Mouse (Mus musculus) cerebellum, postnatal 36 days (tissue): ENCODE results near the gene 4930469K13Rik.

ENCODE experiments used
- DNase-seq, 2 experiments: peaks; one replicate each; pipeline ENCODE4 v3.0.0; 2021 to 2022; ENCODE audit warnings: mixed read lengths in 2 of 2

4930469K13Rik gene

DNA sequence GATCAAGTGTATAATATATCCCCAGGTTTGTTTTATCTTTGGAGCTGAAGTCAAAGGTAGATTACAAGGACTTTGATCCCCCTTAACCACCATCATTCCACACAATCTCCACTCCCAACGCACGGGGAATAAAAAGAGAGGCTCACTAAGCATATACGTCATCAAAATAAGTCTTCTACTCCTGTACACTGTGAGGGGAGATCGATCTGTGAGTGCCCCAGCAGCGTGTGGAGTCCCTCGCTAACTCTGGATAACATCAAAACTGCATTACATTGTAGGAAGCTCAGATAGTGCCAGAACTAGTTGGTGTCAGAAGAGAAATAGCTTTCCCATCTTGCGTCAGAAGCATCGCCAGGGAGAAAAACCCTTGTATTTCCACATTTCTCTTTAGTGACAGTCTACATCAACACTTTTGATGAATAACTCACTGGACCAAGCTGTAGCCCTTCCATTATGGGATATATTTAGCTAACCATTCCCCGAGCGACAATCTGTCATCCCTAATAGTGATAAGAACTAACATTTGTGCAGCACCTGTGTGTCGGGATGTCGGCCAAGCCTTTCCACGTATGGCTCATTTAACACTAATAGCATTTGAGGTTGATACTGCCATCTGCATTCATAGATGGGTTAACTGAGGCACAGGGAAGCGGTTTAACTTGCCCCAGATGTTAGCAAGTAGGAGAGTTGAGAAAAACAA, 123.9 kb downstream of the 4930469K13Rik start:
- peak; percentile 15 to 18 for DNase-seq

DNA sequence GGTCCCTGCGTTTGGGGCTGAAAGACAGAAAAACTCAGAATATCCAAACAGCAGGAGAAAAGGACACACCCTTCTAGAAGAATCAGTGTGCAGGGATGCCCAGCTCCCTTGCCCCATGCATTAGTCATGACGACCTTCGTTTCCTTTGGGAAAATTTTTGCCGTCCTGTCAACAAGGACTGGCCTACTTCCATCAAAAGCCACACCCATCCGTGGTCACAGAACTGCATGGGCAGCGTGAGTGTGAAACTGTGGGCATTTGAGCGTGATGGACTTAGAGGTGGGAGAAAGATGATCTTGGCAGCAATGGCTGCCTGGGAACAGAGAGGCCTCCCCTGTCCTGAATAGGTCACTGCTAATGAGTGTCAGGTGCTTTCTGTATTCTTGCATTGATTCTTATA, 126.2 kb downstream of the 4930469K13Rik start:
- DNase-seq, result no peak

DNA sequence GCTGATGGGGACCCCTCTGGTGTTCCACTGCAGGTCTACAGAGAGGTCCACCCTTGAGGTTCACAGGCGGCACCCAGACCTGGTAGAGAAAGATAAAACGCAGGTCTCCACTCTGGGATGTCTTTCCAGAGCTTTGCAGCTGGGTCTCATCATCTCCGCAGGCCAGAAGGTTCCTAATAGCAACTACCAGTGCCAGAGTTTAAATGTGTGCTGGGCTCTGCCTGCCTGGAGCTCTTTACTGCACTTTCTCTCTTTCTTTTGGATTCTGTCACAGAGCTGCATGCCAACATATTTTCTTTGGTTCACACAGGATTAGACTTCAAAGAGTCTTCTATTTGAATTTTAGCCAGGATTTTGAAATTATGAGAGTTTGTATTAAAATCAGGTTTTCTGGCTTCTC, 129.2 kb downstream of the 4930469K13Rik start:
- DNase-seq, result no peak

DNA sequence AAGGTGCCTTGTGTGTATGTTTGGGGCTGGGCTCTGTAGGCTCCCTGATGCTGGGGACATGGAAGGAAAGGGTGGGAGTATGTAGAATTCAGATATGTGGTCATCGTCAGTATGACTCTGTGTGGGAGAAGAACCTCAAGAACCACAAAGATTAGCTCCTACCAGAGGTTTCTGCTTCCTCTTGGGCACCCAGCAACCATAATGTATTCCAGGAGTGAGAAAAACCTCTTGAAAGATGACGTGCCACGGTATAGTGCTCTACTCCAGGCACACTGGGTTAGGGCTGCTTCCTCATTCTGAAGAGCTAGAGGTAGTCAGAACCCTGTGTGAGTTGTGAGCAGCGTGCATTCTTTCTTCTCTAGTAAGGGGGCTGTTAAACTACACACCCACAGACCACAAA, 130.6 kb downstream of the 4930469K13Rik start:
- DNase-seq, result no peak

DNA sequence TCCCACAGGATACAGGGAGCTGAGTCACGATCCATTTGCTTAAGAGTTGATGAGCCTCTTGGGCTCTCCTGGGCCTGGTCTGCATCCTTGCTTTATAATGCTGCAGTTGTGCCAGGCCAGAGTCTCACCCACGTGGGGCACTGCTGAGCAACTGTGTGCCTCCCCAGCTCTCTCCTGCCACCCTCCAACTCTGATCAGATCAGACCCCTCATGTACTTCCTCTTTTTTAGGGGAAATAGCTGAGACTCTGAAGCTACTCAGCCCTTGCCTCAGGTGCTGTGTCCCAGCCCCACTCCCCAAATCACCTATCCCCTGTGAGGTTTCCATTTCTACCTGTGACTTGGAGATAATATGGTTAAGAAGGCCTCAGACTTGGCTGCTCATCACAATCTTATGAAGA, 133.0 kb downstream of the 4930469K13Rik start:
- no peak for DNase-seq

DNA sequence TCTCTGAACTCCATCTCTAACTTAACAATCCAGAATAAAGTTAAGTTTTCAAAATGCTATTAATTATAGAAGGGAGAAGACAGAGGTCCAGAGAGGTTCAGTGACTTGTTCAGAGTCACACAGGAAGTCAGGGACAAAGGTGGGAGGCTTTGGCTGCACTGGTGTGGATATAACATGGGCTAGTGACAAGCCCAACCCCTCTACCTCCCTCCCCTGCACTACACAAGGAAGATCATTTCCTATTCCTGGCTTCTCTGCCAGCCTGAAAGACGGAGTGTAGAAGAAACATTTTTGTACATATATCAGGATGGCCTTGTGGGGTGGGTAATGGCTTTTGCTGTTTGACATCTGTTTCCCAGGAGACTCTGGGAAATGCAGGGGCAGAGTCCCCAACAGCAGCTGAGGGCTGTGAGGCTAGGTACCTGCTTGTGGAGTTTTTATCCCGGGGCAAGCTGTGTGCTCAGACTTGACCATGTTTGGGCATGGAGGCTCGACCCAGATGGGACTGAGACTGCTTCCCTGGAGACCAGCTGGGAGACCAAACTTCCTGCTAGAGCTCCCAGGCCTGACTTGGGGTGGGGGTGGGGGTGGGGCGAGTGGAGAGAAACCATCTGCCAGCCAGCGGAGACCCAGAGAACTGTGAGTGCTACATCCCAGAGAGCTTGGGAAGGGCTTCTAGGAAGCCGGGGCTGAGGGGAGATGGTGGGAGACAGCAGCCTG, 135.5 kb downstream of the 4930469K13Rik start, which contains the start of gene Kcnmb1:
Gene Kcnmb1 (plus strand): TSS at position 326 of the 720 bp plus-strand sequence.
- no peak for DNase-seq

DNA sequence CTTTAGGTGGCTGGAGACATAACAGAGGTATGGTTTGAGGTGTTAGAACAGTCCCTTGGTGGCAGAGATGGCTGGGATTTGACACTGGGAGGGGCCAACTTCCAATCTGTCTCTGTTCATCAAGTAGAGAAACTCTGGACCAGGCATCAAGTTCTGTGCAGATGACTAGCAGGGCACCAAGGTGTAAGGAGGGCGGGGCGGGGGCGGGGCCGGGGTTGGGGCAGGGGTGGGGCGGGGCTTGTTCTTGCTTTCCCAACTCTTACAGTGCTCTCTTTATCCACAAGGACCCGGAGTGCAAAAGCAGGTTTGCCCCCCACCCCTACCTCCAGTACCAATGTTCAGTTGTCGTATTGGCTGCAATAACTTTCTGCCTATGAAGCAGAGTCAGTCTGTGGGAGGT, 136.2 kb downstream of the 4930469K13Rik start:
- no peak for DNase-seq

DNA sequence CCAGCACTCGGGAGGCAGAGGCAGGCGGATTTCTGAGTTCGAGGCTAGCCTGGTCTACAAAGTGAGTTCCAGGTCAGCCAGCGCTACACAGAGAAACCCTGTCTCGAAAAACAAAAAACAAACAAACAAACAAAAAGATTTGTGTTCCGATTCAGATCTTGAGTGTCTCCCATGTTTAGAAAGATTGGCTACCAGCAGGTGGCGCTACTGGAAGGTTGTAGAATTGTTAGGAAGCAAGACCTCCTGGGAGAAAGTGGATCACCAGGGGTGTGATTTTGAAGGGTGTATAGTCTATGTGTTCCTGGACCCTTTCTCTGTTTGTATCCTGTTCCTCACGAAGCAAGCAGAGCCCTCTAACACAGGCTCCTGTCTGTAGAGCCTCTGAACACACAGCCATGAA, 139.6 kb downstream of the 4930469K13Rik start:
- peak; percentile 18 to 26 for DNase-seq

DNA sequence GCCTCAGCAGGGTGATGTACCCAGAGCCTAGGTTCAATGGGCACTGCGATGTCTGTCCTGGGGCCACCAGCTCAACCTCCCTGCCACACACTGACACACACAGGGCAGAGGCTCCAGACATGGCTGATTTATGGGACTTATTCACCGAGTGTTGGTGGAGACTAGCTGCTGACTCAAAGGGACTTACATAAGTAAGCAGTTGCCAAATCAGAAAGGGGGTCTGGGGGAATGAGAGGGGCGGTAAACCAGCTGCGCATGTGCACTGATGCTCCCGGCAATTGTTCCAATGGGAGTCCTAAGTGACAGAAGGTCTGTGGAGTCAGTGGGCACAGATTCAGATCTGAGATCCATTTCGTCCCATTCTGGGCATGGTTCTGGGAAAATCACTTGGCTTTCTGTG, 140.8 kb downstream of the 4930469K13Rik start:
- DNase-seq, result no peak

DNA sequence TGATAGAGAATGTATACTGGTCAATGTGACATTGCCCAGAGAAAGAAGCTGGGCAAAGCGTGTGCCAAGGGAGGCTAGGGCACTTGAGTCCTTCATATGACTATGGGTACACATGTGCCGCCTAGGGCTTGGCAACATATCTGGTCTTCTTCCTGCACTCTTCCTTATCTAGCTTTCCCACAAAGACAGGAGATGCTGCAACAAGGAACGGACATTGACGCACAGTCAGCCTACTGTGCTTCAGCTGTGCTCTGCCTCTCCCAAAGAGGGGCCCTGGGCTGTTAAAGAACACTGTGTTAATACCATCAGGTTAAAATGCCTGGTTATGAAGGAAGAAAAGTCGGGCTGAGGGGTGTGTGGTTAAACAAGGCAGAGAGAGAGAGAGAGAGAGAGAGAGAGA, 141.7 kb downstream of the 4930469K13Rik start:
- no peak for DNase-seq

DNA sequence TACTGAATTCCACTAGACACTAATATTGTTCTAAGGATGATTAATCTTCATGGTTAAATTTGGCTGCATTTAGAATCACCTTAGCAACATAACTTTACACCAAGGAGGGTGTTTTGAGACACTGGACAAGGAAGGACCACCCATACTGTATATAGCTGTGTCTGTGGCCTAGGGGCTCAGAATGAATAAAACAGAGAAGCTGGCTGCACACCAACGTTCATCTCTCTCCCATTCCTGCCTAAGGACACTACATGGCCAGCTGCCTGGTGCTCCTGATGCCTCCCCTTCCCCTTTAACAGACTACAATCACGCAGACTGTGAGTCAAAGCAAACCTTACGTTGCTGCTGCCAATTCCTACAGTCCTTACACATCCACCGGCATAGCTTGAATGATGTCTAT, 142.4 kb downstream of the 4930469K13Rik start:
- no peak for DNase-seq

DNA sequence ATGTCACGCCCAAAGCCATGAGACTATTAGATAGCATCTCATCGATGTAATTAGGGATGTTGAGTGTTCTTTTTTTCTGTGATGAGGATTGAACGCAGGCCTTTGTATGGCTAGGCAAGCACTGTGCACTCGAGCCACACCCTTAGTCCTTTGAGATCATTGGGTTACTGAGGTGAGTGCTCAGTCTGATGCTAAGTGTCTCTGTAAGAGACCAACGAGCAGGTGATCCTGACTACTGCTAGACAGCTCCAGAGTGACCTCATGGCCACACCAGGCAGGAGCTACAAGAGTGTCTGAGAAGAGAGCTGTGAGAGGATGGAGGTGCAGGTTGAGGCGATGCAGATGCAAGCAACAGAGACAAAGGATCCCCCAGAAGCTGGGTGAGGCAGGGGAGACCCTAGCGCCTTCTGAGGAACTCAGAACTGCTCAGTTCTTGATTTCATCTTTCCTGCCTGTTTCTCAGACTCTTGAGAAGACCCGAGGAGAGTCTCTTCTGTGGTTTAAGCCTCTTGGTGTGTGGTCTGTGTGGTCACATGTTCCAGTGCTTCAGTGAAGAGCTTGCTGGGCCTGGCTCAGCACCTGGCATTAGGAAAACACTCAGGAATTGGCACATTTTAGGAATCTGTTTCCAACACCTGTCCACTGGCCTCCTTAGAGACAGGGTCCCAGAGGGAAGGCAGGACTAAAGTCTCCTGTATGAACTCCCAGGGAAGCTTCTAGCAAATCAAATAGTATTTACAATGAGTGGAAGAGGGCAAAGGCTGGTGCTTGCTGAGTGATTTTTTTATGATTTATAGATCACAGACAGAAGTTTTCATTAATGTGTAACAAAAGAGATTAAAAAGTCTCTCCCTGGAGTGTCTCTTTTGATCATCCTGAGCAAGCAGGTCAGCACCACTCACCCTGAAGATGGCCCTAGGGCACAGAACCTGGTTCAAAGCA, 146.4 kb downstream of the 4930469K13Rik start:
- no peak for DNase-seq

DNA sequence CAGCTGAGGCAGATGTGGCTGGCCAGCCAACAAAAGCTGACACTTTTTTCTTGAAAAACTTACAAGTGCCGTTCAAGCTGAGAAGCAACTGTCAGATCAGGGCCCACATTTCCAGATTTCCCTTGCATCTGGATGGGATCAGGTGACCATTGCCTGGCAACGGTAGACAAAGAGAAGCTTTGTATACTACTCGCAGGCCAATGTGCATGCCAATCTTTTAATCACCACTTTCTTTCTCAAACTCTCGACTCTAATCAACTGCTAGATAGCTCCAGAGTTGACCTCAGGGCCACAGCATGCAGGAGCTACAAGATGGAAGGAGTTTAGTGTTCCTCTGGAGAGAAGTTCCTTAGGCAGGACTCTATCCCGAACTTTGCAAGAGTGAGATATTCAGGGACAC, 147.2 kb downstream of the 4930469K13Rik start:
- DNase-seq, result no peak

DNA sequence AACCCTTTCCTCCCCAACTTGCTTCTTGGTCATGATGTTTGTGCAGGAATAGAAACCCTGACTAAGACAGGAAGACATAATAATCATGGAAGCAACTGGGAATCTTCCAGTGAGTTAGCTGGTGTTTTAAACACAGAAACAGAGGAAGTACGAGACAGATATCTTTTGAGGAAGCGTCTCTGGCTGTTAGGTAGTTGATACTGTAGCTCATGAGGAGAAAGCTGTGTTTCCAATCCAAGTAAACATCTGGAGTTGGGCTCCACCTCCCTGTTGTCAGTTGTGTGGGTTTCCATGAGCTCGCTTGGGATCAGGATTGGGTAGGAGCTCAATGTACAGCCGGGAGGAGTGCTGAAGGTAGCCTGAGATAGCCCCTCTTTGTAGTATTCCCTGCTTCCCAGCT, 151.9 kb downstream of the 4930469K13Rik start:
- no peak for DNase-seq

DNA sequence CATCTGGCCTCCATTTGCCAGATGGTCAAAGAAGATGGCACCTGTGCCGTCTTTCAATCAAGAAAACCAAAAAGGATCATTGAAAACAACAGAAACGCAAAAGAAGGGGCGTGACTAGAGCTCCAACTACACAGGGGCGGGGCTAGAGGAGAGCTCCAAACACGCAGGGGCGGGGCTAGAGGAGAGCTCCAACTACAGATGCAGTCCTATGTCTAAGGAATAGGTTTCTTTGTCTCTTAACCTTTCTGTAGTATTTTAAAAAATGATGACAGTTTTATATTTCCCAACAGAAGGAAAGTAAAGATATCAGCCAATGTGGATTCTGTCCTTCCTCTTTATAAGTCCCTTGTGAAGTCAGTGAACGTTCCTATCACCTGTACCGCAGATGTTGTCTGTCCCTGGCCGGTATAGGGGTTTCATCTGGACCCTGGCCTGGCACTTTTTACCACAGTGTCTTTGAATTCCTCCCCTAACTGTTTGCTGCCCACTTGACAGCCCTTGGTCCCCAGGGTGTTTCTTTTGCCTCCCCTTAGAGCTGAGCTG, 153.5 kb downstream of the 4930469K13Rik start:
- DNase-seq, result no peak

DNA sequence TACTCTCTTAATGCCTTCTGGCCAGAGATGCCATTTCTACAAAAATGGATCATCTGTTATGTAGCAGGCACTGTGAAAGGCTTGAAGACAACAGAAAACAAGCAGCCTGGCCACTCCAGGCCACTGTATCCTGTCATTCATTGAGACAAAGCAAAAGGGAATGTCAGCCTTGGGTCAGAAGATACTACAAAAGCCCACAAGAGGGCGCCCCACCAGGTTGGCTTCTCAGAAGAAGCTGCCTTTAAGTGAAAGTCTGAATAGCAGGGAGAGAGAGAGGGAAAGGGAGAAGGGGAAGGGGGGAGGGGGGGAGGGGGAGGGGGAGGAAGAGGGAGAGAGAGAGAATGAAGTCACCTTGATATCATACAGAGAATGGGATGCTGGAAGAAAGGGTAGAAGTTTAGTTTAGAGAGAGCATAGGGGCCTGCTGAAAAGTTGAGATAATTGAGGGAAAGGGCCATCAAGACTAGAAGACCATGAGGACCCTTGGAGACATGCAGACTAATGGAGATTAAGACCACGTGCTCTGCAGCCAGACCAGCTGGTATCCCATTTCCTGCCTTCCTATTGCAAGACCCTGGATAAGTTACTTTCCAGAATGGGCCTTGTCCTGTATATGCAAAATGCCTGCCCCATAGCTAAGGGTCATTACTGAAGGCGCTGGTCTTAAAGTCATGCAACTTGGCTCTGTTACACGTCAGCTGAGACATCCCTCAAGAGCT, 154.1 kb downstream of the 4930469K13Rik start:
- DNase-seq, result no peak

DNA sequence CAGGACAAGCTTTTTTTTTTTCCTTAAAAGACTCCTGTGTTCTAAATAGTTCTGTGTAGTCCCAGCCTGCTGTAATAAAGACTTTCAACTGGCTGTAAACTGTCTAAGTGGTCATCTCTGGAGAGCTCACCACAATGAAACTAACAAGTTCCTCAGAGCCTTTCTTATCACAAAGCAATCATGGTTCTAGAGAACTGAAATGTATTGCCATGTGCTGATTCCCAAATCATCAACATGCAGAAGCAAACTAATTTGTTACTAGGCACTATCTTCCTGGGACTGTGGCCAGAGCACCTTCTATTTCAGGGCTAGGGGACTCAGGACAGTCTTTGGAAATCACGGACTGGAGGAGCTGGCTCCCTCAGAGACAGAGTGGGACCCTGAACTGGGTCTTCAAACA, 154.8 kb downstream of the 4930469K13Rik start:
- no peak for DNase-seq

DNA sequence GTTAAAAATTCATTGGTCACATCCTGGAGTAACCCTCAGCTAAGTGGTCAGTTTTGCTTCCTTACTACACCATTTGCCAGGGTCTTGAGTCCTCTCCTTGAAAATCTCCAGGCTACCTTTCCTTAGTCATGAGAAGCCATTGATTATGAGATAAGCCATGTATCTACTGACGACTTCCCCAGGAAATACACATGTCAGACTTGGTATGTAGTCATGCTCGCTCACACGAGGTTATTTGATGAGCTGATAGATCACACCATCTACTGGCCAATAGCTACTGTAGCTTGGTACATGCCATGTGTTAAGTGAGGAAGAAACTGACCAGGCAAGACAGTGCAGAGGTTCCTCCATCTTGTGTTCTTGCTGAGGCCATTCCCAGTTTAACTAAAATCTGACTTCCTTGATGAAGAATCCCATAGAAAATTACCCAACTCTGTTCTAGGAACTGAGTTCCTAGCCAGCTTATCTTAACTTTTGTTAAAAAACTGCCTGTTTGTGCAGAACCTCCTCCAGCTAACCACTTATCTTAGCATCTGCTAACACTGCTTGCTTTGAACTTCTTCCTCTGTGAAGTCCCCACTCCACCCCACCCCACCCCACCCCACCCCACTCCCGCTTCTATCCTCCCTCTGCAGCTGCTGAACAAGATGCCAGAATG, 158.8 kb downstream of the 4930469K13Rik start:
- no peak for DNase-seq

DNA sequence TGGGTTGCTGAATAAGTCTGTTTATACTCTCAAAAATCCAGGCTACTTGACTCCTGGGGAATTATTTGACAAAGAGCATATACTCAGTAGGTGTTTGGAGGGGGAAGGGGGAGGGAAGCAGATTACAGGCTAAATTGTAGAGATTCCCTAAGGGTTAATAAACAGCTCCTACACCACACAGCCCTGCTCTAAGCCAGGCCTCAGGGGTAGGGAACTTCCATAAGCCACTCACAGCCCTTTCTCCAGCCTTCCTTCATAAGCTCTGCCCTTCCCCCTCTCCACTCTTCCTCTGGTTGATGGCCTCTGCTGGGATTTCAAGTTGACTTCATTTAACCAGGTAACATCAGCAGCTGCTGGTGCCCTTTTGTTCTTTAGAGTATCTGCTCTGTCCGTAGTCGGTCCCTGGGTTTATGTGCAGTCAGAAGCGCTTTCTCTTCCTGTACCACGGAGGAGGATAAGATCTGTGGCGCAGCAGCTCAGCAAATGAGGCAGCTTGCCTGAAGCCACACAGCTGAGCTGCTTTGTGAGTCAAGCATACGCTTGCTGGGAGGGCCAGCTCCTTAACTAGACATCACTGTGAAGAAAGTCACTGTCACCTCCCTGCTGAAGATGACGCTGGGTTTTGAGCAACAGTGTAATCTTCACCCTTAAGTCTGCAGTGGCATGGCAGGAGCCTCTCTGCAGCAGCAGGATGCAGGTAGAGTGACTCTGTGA, 159.6 kb downstream of the 4930469K13Rik start:
- no peak for DNase-seq

DNA sequence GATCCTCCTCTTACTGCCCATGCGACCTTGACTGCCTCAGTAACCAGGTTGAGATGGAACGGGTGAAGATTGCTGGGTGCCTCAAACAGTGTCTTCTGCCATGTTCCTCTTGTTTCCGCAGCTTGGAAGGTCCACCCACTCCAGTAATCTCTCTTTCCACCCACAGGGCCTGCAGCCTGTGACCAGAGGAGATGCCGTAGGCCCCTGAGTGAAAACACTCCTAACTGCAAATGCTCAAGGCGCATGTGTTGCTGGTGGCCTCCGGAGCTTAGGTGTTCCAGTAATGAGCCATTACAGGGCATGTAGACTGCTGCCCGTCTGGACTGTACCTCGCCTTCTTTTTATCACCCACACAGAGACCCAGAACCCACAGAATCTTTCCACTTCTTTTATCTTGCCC, 160.7 kb downstream of the 4930469K13Rik start:
- DNase-seq, result no peak

DNA sequence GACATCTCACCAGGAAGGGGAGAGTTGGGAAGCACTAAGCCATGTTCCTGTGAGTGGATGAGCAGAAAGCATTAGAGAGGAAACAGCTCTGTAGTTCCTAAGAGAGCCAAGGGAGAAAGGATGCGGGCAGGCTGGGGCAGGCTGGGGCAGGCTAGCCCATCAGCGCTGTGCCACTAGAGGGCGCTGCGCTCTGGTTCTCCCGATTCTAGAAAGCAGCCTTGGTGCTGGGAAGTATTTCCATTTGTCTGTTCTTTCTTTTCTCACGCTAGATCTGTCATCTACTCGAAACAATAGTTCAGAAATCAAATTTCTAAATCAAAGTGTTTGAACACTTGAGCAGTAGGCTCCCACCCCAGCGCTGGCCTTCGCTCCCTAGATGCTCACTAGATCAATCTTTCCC, 164.1 kb downstream of the 4930469K13Rik start:
- DNase-seq, result no peak
